Mouse (Mus musculus) adrenal gland, postnatal 25 days (tissue): ENCODE data around the gene Eml3. TPM values are rescaled to one million over a fixed set of nuclear protein-coding genes. Genes with fewer than 3 reads are reported as not detected.

ENCODE experiments used
- DNase-seq: peaks from one replicate; pipeline ENCODE4 v3.0.0; 2021; ENCODE audit warnings: mixed read lengths
- microRNA-seq, 2 experiments: library from miRNA; unstranded; fragments of <30 nt; microRNA quantifications; one replicate each; pipeline ENCODE4 v1.2.0; 2021
- total RNA-seq: library from RNA; stranded (reverse); gene quantifications from 2 replicates; pipeline ENCODE4 v1.2.3, GENCODE M21; 2021

Gene Eml3
- total RNA-seq, 1 experiment from 2014 or later, result 67.5 TPM

GRCm38 (mm10) chr19:8988346-8989065 is 59.2 kb downstream of the Eml3 start:
- DNase-seq, result peak; percentile 12

DNA sequence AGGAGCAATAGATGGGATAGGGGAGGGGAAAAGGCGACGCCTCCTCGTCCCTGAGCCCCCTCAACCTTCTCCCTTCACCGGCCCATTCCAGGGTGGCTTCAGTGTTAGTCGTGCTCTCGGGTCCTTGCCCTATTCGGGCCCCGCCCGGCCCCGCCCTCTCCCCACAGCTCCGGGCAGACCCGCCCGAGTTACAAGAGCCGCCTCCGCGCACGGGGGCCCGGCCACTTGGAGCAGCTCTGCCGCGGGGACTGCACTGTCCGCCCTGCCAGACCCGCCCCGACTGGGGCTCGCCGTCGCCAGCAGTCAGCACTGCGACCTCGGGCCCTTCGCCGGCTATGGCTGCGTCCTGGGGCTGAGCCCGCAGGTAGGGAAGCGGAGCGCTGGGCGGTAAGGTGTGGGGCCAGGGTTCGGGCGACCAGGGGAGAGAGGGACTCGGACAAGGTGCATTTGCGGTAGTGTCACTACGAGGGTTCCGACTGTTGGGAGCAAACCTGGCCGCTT is 59.8 kb downstream of the Eml3 start, which contains the start of gene Ahnak:
TSS of gene Ahnak (plus strand) at position 219 of the 501 bp plus-strand sequence.
- DNase-seq, result peak; percentile 89

DNA sequence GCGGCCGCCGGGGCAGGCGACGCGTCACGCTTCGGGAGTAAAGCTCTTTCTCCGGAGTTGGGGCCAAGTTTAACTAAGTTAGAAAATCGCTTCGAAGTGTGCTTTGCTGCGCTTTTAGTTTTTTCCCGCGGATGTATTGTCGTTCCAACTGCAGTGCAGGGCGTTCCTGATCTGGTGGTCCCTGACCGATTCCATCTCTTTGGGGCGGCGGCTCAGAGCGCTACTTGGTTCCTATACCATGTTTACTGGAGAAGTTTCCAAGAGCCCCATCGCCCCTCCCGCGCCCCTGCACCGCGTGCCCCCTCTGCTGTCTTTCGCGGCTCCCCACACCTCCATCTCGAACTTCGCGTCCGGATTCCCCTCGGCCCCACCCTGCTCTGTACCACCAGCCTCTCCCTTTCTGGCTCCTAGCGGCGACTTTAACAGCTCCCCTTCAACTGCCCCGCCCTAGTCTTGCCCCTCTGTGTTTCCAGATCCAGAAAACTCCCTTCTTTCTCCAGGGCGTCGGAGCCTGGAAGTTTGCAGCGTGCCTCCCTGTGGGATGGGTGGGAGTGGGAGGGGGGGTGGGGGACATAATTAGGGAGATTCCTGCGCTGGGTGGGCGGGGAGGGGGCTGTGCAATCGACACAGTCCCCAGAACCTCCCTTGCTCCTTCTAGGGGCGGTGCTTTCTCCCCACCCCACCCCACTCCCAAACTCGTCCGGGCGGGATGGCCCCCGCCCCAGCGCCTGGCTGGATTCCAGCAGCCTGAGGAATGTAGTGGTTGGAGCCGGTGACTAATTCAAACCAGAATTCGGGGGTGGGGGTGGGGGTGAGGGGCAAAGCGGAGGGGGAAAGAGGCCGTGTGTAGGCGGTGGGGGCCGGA is 60.4 kb downstream of the Eml3 start:
- peak; percentile 90 for DNase-seq

DNA sequence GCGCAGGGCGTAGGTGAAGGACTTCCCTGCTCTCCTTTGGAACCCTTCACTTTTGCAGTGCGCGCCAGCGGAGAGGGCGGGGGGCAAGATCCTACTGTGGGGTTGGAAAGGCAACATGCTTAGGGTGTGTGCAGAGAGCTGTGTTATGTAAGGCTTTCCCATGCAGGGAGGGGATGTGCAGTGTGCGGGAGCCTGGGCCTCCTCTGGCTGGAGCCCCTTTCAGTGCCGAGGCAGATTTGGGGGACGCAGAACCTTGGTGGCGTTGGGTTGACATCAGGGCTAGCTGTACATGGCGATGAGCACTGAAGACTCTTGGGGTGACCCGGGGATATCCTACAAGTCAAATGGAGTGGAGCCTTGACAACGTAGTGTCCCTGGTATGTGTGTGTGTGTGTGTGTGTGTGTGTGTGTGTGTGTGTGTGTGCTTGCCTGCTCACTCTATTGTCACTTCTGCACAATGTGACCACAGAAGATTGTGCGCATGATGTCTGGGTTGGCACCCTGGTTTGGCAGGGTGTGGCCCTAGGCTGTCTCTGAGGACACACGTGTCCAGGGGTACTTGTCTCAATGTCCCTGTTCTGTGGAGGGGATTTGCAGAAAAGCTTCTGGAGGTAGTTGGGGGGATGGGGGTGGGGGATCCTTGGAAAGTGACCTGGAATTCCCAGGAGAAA is 61.2 kb downstream of the Eml3 start:
- no peak for DNase-seq

Small RNAs within 50 kb of the gene (microRNA-seq; reads per million reads assigned to microRNA genes)
- gene Mir5136, result 0 to 0.71 reads per million in 2 experiments

Other genes starting within 250 kb of the Eml3 start
- gene Slc3a2, start 206.2 kb upstream of the Eml3 start, total RNA-seq, result 269 and 403 TPM in 2 replicates
- gene Wdr74, start 193.7 kb upstream of the Eml3 start, total RNA-seq, result 52.0 and 57.7 TPM in 2 replicates
- gene 1700092M07Rik, start 188.8 kb upstream of the Eml3 start, total RNA-seq, result 2.6 and 2.8 TPM in 2 replicates
- gene Stx5a, start 188.1 kb upstream of the Eml3 start, total RNA-seq, result 92.3 and 106 TPM in 2 replicates
- 128 and 179 TPM in 2 replicates for gene Nxf1, start 172.5 kb upstream of the Eml3 start, total RNA-seq
- gene Tmem223, start 158.6 kb upstream of the Eml3 start, total RNA-seq, result 122 and 123 TPM in 2 replicates
- 56.4 and 75.9 TPM in 2 replicates for gene Tmem179b, start 155.1 kb upstream of the Eml3 start, total RNA-seq
- gene Taf6l, start 143.1 kb upstream of the Eml3 start, total RNA-seq, result 15.1 and 23.1 TPM in 2 replicates
- gene Polr2g, start 131.0 kb upstream of the Eml3 start, total RNA-seq, result 96.3 and 103 TPM in 2 replicates
- 2.4 and 3.9 TPM in 2 replicates for gene Zbtb3, start 127.0 kb upstream of the Eml3 start, total RNA-seq
- gene Ttc9c, start 110.2 kb upstream of the Eml3 start, total RNA-seq, result 32.7 and 41.1 TPM in 2 replicates
- 72.0 and 83.0 TPM in 2 replicates for gene Hnrnpul2, start 109.5 kb upstream of the Eml3 start, total RNA-seq
- gene AC129217.1, start 99.8 kb upstream of the Eml3 start, total RNA-seq, result 23.5 TPM in 1 of 2 replicates, not detected in the other
- gene Bscl2, start 92.1 kb upstream of the Eml3 start, total RNA-seq, result 139 and 169 TPM in 2 replicates
- 5.3 and 6.1 TPM in 2 replicates for gene Gng3, start 90.4 kb upstream of the Eml3 start, total RNA-seq
- gene Lrrn4cl, start 78.8 kb upstream of the Eml3 start, total RNA-seq, result 1.4 and 1.8 TPM in 2 replicates
- gene Ubxn1, start 58.1 kb upstream of the Eml3 start, total RNA-seq, result 206 and 217 TPM in 2 replicates
- gene Uqcc3, start 48.6 kb upstream of the Eml3 start, total RNA-seq, result 70.0 and 72.2 TPM in 2 replicates
- gene Lbhd1, start 45.8 kb upstream of the Eml3 start, total RNA-seq, result 5.9 and 23.7 TPM in 2 replicates
- not detected in 2 replicates for gene Gm49403, start 45.6 kb upstream of the Eml3 start, total RNA-seq
- 48.8 and 57.4 TPM in 2 replicates for gene 1810009A15Rik, start 40.7 kb upstream of the Eml3 start, total RNA-seq
- not detected in 2 replicates for gene Gm49416, start 40.6 kb upstream of the Eml3 start, total RNA-seq
- 23.5 and 26.7 TPM in 2 replicates for gene Ints5, start 36.5 kb upstream of the Eml3 start, total RNA-seq
- gene Ganab, start 31.5 kb upstream of the Eml3 start, total RNA-seq, result 196 and 200 TPM in 2 replicates
- 58.5 and 60.9 TPM in 2 replicates for gene B3gat3, start 9.2 kb upstream of the Eml3 start, total RNA-seq
- gene Rom1, start 196 bp upstream of the Eml3 start, total RNA-seq, result 33.4 and 33.8 TPM in 2 replicates
- 98.6 and 104 TPM in 2 replicates for gene Mta2, start 12.3 kb downstream of the Eml3 start, total RNA-seq
- 23.1 and 23.6 TPM in 2 replicates for gene Tut1, start 24.3 kb downstream of the Eml3 start, total RNA-seq
- 327 and 416 TPM in 2 replicates for gene Eef1g, start 37.5 kb downstream of the Eml3 start, total RNA-seq
- 93.0 and 106 TPM in 2 replicates for gene Ahnak, start 59.7 kb downstream of the Eml3 start, total RNA-seq
- not detected in 2 replicates for gene Scgb1a1, start 158.4 kb downstream of the Eml3 start, total RNA-seq
- 8.0 and 12.2 TPM in 2 replicates for gene Asrgl1, start 206.1 kb downstream of the Eml3 start, total RNA-seq